Mouse (Mus musculus) limb, embryonic 13.5 days (tissue): ENCODE measurements at regions not wholly inside any gene's neighbourhood (a gene's known extent, or its start where the extent isn't known, plus 50 kb on each side); places are given as distances from the start of the nearest gene placed in this dataset.

Source experiments
- ATAC-seq: fragments of 200-750 bp; cut with Nextera tagmentation; 2 replicates; pipeline ENCODE4 v1.8.0; 2017; ENCODE audit warnings: low read depth, moderate number of reproducible peaks, moderate TSS enrichment; ENCODE audit not compliant: low FRiP score
- H3K27ac ChIP-seq: fragments of 300-500 bp; sonication (generic); 2 replicates; pipeline ENCODE4 v1.5.1; 2015; ENCODE audit warnings: inconsistent platforms, mild to moderate bottlenecking, moderate library complexity
- H3K27me3 ChIP-seq: fragments of 300-500 bp; sonication (generic); 2 replicates; pipeline ENCODE4 v1.6.1; 2015; ENCODE audit warnings: mild to moderate bottlenecking, inconsistent platforms
- H3K36me3 ChIP-seq: fragments of 300-500 bp; sonication (generic); 2 replicates; pipeline ENCODE4 v1.6.1; 2015; ENCODE audit warnings: inconsistent platforms, mild to moderate bottlenecking, moderate library complexity
- H3K4me1 ChIP-seq: fragments of 300-500 bp; sonication (generic); 2 replicates; pipeline ENCODE4 v1.6.1; 2015; ENCODE audit warnings: inconsistent platforms
- H3K4me2 ChIP-seq: fragments of 300-500 bp; sonication (generic); replicated peaks from 2 replicates; pipeline ENCODE4 v1.6.1; 2015; ENCODE audit warnings: inconsistent platforms, mild to moderate bottlenecking, moderate library complexity
- H3K4me3 ChIP-seq: fragments of 300-500 bp; sonication (generic); 2 replicates; pipeline ENCODE4 v1.5.1; 2015; ENCODE audit warnings: moderate library complexity, mild to moderate bottlenecking, inconsistent platforms
- H3K9ac ChIP-seq: fragments of 300-500 bp; sonication (generic); 2 replicates; pipeline ENCODE4 v1.6.1; 2015; ENCODE audit warnings: mild to moderate bottlenecking, inconsistent platforms
- H3K9me3 ChIP-seq: fragments of 300-500 bp; sonication (generic); 2 replicates; pipeline ENCODE4 v1.6.1; 2016; ENCODE audit warnings: inconsistent platforms
- WGBS: fragments of 180-500 bp; shearing (Covaris S2); methylation state at CpG from one replicate; pipeline ENCODE4 v1.1.7; 2015; 5-methylcytosine and 5-hydroxymethylcytosine counted together

- Histone ChIP-seq H3K9me3 (no peaks in the 10 kb centered on the region), H3K4me3 (no peak overlapping the region), H3K9ac (no peak overlapping the region), H3K4me1 (no peaks in the 10 kb centered on the region), H3K36me3 (no peaks in the 10 kb centered on the region), H3K27me3 (no peaks in the 10 kb centered on the region), H3K27ac (no peak overlapping the region), H3K4me2 (no peak overlapping the region)
- WGBS = 66% methylated on average over 13 of the region's 13 CpGs
- no peak for ATAC-seq
These were observed 255.2 kb upstream of the Pde3a start for GRCm38 (mm10) chr6:140993643-140994580.

GRCm38 (mm10) chr6:140995340-140996135 is 253.5 kb upstream of the Pde3a start:
- no peaks in the 10 kb centered on the region for H3K27me3 ChIP-seq
- H3K4me3 ChIP-seq = no peak overlapping the region
- H3K4me1 ChIP-seq = no peaks in the 10 kb centered on the region
- no peaks in the 10 kb centered on the region for H3K9me3 ChIP-seq
- ATAC-seq = no peak
- H3K36me3 ChIP-seq = no peaks in the 10 kb centered on the region
- H3K9ac ChIP-seq = no peak overlapping the region
- no peak overlapping the region for H3K4me2 ChIP-seq
- 74% methylated on average over 14 of the region's 14 CpGs for WGBS
- no peak overlapping the region for H3K27ac ChIP-seq

- Histone ChIP-seq H3K36me3 (no peaks in the 10 kb centered on the region), H3K27me3 (no peaks in the 10 kb centered on the region), H3K4me3 (no peak overlapping the region), H3K27ac (no peak overlapping the region), H3K9ac (no peak overlapping the region), H3K4me2 (no peak overlapping the region), H3K4me1 (no peaks in the 10 kb centered on the region), H3K9me3 (no peaks in the 10 kb centered on the region)
- no peak for ATAC-seq
- WGBS = 74% methylated on average over 7 of the region's 7 CpGs
These were observed 251.0 kb upstream of the Pde3a start for GRCm38 (mm10) chr6:140998069-140998468.

- no peaks in the 10 kb centered on the region for H3K4me1 ChIP-seq
- H3K4me2 ChIP-seq = no peak overlapping the region
- H3K9me3 ChIP-seq = no peaks in the 10 kb centered on the region
- no peak overlapping the region for H3K9ac ChIP-seq
- ATAC-seq = no peak
- H3K36me3 ChIP-seq = no peaks in the 10 kb centered on the region
- H3K27me3 ChIP-seq = no peaks in the 10 kb centered on the region
- WGBS = 38% methylated on average over 2 of the region's 2 CpGs
- no peak overlapping the region for H3K27ac ChIP-seq
- no peak overlapping the region for H3K4me3 ChIP-seq
These were observed 248.5 kb upstream of the Pde3a start for GRCm38 (mm10) chr6:141000552-141000951.

- Histone ChIP-seq H3K9ac (no peak overlapping the region), H3K9me3 (no peaks in the 10 kb centered on the region), H3K27me3 (no peaks in the 10 kb centered on the region), H3K4me3 (no peak overlapping the region), H3K27ac (no peak overlapping the region), H3K36me3 (no peaks in the 10 kb centered on the region), H3K4me1 (no peaks in the 10 kb centered on the region), H3K4me2 (no peak overlapping the region)
- 88% methylated on average over 3 of the region's 3 CpGs for WGBS
- no peak for ATAC-seq
These were observed 247.8 kb upstream of the Pde3a start for GRCm38 (mm10) chr6:141001306-141001705.

- no peak for ATAC-seq
- H3K9me3 ChIP-seq = no peaks in the 10 kb centered on the region
- no peak overlapping the region for H3K4me3 ChIP-seq
- H3K36me3 ChIP-seq = no peaks in the 10 kb centered on the region
- H3K27me3 ChIP-seq = no peaks in the 10 kb centered on the region
- H3K4me1 ChIP-seq = no peaks in the 10 kb centered on the region
- H3K4me2 ChIP-seq = no peak overlapping the region
- H3K9ac ChIP-seq = no peak overlapping the region
- no peak overlapping the region for H3K27ac ChIP-seq
- 80% methylated on average over 11 of the region's 11 CpGs for whole genome bisulfite sequencing
These were observed 233.9 kb upstream of the Pde3a start for GRCm38 (mm10) chr6:141015055-141015681.

- Histone ChIP-seq H3K27ac (no peak overlapping the region), H3K27me3 (no peaks in the 10 kb centered on the region), H3K9ac (no peak overlapping the region), H3K4me2 (no peak overlapping the region), H3K4me3 (no peak overlapping the region), H3K4me1 (no peaks in the 10 kb centered on the region), H3K36me3 (no peaks in the 10 kb centered on the region), H3K9me3 (no peaks in the 10 kb centered on the region)
- ATAC-seq = no peak
- WGBS = 82% methylated on average over 4 of the region's 4 CpGs
These were observed 225.6 kb upstream of the Pde3a start for GRCm38 (mm10) chr6:141023501-141023900.

GRCm38 (mm10) chr6:141027353-141027752 is 221.7 kb upstream of the Pde3a start:
- no peak overlapping the region for H3K9ac ChIP-seq
- H3K27ac ChIP-seq = no peak overlapping the region
- no peaks in the 10 kb centered on the region for H3K27me3 ChIP-seq
- H3K4me1 ChIP-seq = no peaks in the 10 kb centered on the region
- no peaks in the 10 kb centered on the region for H3K9me3 ChIP-seq
- no peak overlapping the region for H3K4me3 ChIP-seq
- H3K4me2 ChIP-seq = no peak overlapping the region
- no peaks in the 10 kb centered on the region for H3K36me3 ChIP-seq
- no peak for ATAC-seq
- WGBS = 47% methylated on average over 4 of the region's 4 CpGs

GRCm38 (mm10) chr6:141027787-141028186 is 221.3 kb upstream of the Pde3a start:
- Histone ChIP-seq H3K27ac (no peak overlapping the region), H3K9ac (no peak overlapping the region), H3K27me3 (no peaks in the 10 kb centered on the region), H3K9me3 (no peaks in the 10 kb centered on the region), H3K4me2 (no peak overlapping the region), H3K4me1 (no peaks in the 10 kb centered on the region), H3K36me3 (no peaks in the 10 kb centered on the region), H3K4me3 (no peak overlapping the region)
- 86% methylated on average over 5 of the region's 5 CpGs for WGBS
- no peak for ATAC-seq

- no peak for ATAC-seq
- Histone ChIP-seq H3K9me3 (no peaks in the 10 kb centered on the region), H3K27me3 (no peaks in the 10 kb centered on the region), H3K36me3 (no peaks in the 10 kb centered on the region), H3K4me3 (no peak overlapping the region), H3K4me2 (no peak overlapping the region), H3K27ac (no peak overlapping the region), H3K4me1 (no peaks in the 10 kb centered on the region), H3K9ac (no peak overlapping the region)
- WGBS = 74% methylated on average over 5 of the region's 5 CpGs
These were observed 214.2 kb upstream of the Pde3a start for GRCm38 (mm10) chr6:141034824-141035223.

GRCm38 (mm10) chr6:141041358-141041757 is 207.7 kb upstream of the Pde3a start:
- H3K9ac ChIP-seq = no peak overlapping the region
- H3K4me2 ChIP-seq = no peak overlapping the region
- H3K4me1 ChIP-seq = no peaks in the 10 kb centered on the region
- no peak overlapping the region for H3K27ac ChIP-seq
- no peak overlapping the region for H3K4me3 ChIP-seq
- no peak for ATAC-seq
- no peaks in the 10 kb centered on the region for H3K27me3 ChIP-seq
- H3K36me3 ChIP-seq = no peaks in the 10 kb centered on the region
- H3K9me3 ChIP-seq = no peaks in the 10 kb centered on the region
- 77% methylated on average over 5 of the region's 5 CpGs for WGBS
